ENCODE assay signal across 29 mouse cellular contexts in the genomic region with DNA sequence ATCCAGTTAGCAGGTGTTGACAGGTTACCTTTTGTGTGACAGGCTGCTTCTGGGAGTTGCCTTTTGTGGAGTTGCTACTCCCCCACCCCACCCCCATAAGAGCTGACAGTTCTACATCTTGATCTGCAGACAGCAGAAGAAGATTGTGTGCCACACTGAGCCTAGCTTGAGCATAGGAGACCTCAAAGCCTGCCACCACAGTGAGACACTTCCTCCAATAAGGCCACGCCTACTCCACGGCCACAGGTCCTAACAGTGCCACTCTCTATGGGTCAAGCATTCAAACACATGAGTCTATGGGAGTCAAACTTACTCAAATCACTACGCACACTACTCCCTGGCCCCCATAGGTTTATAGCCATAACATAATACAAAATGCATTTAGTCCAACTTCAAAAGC.
"Had no signal": no experiment of that assay in that cellular context is flagged by ENCODE, and none has a peak within 500 bp of the region (broad histone marks: within the 10 kb centered on the region; RNA-seq: fewer than 3 reads in every experiment).

No protein-coding gene starts in this region.

- H3K9ac ChIP-seq: limb, embryonic 12.5 days; limb, embryonic 13.5 days; limb, embryonic 15.5 days; liver, embryonic 12.5 days; liver, embryonic 13.5 days; liver, embryonic 14.5 days; liver, embryonic 15.5 days; liver, postnatal 0 days; lung, embryonic 14.5 days; lung, embryonic 15.5 days; midbrain, embryonic 12.5 days; midbrain, embryonic 13.5 days; midbrain, embryonic 15.5 days had no signal

- H3K27me3 ChIP-seq: lung, embryonic 15.5 days; midbrain, embryonic 13.5 days; midbrain, embryonic 15.5 days had no signal

- ATAC-seq: liver, embryonic 12.5 days; liver, postnatal 0 days; lung, postnatal 0 days; midbrain, embryonic 13.5 days; midbrain, embryonic 15.5 days; midbrain, embryonic 16.5 days had no signal

- H3K27ac ChIP-seq: left cerebral cortex, adult 2 months; limb, embryonic 10.5 days; limb, embryonic 12.5 days; limb, embryonic 13.5 days; limb, embryonic 15.5 days; liver, embryonic 12.5 days; liver, embryonic 13.5 days; liver, embryonic 14.5 days; liver, embryonic 15.5 days; lung, embryonic 15.5 days; macrophage; midbrain, embryonic 10.5 days; midbrain, embryonic 12.5 days; midbrain, embryonic 13.5 days; midbrain, embryonic 15.5 days had no signal

- H3K36me3 ChIP-seq: limb, embryonic 10.5 days; limb, embryonic 12.5 days; limb, embryonic 13.5 days; limb, embryonic 15.5 days; liver, embryonic 12.5 days; liver, embryonic 13.5 days; liver, embryonic 15.5 days; lung, embryonic 15.5 days; midbrain, embryonic 10.5 days; midbrain, embryonic 12.5 days; midbrain, embryonic 13.5 days; midbrain, embryonic 15.5 days had no signal

- DNase-seq: left cerebral cortex, postnatal 4 days; liver; liver, embryonic 13.5 days; liver, postnatal 0 days; lung, adult 18-20 months; lung, adult 2 months; lung, embryonic 14.5 days; lung, postnatal 10 days; lung, postnatal 14 days; lung, postnatal 36 days; lung, postnatal 4 days; midbrain, embryonic 14.5 days had no signal

- H3K9me3 ChIP-seq: limb, embryonic 10.5 days; limb, embryonic 12.5 days; limb, embryonic 13.5 days; limb, embryonic 15.5 days; liver, embryonic 12.5 days; liver, embryonic 13.5 days; liver, embryonic 15.5 days; lung, embryonic 15.5 days; midbrain, embryonic 10.5 days; midbrain, embryonic 12.5 days; midbrain, embryonic 13.5 days; midbrain, embryonic 15.5 days had no signal

- H3K4me3 ChIP-seq: left cerebral cortex, adult 2 months; limb, embryonic 10.5 days; limb, embryonic 12.5 days; limb, embryonic 13.5 days; limb, embryonic 15.5 days; liver, embryonic 12.5 days; liver, embryonic 13.5 days; liver, embryonic 15.5 days; lung, embryonic 15.5 days; midbrain, embryonic 10.5 days; midbrain, embryonic 12.5 days; midbrain, embryonic 13.5 days; midbrain, embryonic 15.5 days; myocyte had no signal
